Mouse (Mus musculus) inflammation-experienced regulatory T-cells, adult 6 months (primary cell): ENCODE measurements around the gene Akt2. TPM values are rescaled to one million over a fixed set of nuclear protein-coding genes. Genes with fewer than 3 reads are reported as not detected.
"Not testable (repeated sequence)": the region's sequence is repeated elsewhere in the genome, so short reads cannot be mapped to it uniquely, and the experiment has no call there.

Source experiments
- ATAC-seq: one replicate; pipeline ENCODE4 v1.8.0; 2017
- polyA plus RNA-seq, 3 experiments: library from polyadenylated mRNA; unstranded; fragments of 100-300 nt; shearing (Covaris generic); gene quantifications; one replicate each; pipeline ENCODE4 v1.2.1; 2017

The Akt2 gene
- polyA plus RNA-seq, 3 experiments from 2014 or later: 41.6 to 51.3 (median 43.1) TPM

DNA sequence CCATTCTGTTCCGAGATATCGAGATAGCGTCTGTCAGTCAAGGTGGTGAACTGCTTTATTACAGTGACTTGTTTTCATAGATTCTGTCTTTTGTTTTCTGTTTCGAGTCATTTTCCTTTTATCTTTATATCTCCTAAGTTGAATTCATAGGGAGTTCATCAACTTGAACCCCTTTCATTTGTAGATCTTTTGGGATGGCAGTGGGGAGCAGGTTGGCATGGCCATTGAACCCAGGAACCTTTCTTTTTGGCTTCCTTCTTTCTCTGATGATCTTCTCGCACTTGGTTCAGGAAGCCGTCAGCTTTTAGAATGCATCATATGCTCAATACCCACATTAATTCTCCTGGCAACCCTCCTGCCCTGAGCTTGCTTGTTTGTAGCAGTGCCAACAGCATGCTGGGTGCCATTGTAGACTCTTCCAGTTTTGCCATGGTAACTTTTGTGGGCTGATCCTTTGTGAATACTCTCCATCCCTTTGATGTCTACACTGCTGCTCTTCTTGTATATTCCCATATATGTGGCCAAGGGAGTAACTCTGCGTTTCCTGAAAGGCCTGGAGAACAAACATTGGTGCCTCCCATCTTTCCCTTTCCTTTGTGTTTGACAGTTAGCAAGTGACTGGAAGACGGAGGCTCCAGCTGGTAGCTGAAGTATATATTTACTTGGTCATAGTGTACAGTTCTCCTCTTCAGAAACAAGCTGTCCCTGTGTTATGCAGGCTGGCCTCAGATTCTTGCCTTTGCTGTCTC, 22.6 kb downstream of the Akt2 start:
- no peak for ATAC-seq

GRCm38 (mm10) chr7:27621028-27621427, 29.7 kb downstream of the Akt2 start:
- no peak for ATAC-seq

DNA sequence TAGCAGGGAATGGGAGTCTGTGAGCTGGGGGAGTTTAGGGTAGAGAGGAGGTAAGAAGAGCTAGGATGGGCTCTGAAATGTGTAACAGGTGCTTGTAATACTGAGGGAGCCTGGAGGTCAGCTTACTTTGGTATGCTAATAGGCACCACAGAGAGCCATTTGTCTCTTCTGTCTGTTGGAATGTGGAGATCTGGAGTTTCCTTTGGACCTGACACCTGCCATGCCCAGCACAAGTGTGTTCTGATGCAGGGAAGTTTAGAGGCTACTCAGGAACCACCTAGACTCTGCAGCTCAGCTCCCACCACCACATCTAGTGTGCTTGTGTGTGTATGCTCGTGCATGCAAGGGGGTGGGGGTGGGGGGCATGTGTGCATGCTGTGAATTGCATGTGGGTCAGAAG, 30.9 kb downstream of the Akt2 start:
- no peak for ATAC-seq

DNA sequence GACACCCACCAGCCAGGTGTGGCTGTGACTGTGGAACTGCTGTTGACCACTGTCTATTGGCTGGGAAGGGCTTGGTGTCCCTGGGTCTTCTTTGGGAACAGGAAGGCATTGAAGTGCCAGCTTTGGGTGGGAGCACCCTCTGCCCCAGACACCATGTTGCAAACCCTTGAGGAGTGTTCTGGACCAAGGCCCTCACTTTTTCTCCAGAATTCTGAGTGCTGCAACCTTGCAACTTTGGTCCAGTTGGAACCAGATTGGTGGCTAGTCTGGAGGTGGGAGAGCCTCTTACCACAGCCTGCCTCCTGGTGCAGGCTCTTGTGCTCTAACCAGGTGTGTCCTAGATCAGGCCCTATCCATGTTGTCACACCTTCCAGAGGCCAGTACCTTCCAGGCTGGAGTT, 33.6 kb downstream of the Akt2 start:
- ATAC-seq: no peak

- no peak for ATAC-seq
Measured at GRCm38 (mm10) chr7:27627707-27628106, 36.4 kb downstream of the Akt2 start.

- no peak for ATAC-seq
Measured at GRCm38 (mm10) chr7:27628190-27628589, 36.8 kb downstream of the Akt2 start.

DNA sequence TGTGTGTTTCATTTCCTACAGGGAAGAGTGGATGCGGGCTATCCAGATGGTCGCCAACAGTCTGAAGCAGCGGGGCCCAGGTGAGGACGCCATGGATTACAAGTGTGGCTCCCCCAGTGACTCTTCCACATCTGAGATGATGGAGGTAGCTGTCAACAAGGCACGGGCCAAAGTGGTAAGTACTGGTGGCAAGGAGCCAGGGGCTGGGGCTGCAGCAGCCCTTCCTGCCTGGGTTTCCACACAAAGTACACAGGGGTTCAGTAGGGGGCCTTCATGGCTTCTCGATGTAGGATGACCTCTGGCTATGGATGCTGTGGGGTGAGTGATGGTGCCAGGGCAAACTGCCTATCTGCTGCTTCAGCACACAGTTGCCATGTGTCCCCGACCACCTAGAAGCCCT, 37.5 kb downstream of the Akt2 start:
- not testable (repeated sequence) for ATAC-seq

GRCm38 (mm10) chr7:27631439-27631838, 40.1 kb downstream of the Akt2 start:
- no peak for ATAC-seq

DNA sequence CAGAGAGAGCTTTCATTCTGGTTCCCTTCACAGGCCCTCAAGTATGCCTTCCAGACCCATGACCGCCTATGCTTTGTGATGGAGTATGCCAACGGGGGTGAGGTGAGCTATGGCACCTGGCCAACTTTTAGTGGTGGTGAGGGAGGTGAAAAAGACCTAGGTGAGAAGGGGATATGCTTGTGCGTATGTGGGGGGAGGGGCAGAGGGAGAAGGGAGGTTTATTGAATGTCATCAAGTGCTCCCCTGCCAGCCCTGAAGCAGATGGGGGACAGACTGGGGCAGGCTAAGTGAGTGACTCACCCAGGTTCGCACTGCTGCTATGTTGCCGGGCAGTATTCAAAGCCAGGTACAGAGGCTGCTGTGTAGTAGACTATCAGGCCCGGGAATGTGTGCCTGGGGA, 41.8 kb downstream of the Akt2 start:
- no peak for ATAC-seq

GRCm38 (mm10) chr7:27634691-27635090, 43.3 kb downstream of the Akt2 start:
- no peak for ATAC-seq

- not testable (repeated sequence) for ATAC-seq
Measured at GRCm38 (mm10) chr7:27635094-27635493, 43.7 kb downstream of the Akt2 start.

GRCm38 (mm10) chr7:27644471-27644870, 53.1 kb downstream of the Akt2 start:
- no peak for ATAC-seq

- no peak for ATAC-seq
Measured at GRCm38 (mm10) chr7:27646516-27646915, 55.2 kb downstream of the Akt2 start.

DNA sequence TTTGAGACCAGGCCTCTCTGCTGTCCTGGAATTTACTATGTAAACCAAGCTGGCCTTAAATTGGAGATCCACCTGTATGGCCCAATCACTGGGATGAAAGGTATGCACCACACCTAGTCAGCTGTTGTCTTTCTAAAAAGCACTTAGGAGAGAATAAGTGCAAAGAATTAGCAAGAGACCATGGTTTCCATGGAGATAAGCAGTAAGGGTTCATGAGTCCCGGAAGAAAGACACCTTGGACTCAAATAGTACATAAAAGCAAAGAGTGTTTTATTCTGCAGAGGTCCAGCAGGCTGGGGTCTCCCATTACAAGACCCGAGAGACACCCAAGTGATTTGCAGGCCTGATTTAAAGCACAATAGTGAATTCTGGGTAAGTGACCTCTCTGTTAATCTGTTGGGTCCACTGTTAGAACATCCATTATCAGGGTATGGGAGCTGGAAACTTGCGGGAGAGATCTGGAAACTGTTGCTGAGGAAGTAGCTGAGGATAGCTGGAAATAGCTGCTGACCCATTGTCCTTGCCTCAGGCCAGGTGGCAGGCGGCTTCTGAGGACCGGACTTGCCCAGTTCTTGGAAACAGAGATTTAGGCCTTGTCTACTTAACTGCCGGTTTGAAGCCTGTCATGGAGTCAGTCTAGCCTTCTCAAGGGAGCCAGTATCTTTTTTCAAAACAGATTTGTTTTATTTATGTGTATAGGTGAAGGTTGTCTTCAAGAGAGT, 56.1 kb downstream of the Akt2 start:
- ATAC-seq: no peak

DNA sequence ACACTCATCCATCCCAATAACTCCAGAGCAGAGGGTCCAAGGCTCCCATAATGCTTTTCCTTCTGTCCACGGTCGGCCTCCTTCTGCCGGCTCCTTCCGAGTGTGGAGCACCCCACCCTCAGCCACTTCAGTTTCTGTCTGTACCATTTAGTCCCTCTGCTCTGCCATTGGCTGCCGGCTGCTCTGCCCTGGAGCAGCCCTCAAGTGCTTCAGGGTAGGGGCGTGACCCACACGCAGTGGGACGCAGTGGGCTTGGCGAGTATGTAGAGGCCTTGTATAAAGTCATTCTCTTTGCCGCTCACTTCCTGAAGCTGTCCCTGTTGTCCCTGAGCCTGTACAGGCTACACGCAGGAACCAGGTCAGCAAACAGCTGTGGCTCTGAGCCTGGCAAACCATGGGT, 58.4 kb downstream of the Akt2 start:
- ATAC-seq: no peak

- ATAC-seq: peak; percentile 76
Measured at GRCm38 (mm10) chr7:27650949-27651348, 59.6 kb downstream of the Akt2 start.

DNA sequence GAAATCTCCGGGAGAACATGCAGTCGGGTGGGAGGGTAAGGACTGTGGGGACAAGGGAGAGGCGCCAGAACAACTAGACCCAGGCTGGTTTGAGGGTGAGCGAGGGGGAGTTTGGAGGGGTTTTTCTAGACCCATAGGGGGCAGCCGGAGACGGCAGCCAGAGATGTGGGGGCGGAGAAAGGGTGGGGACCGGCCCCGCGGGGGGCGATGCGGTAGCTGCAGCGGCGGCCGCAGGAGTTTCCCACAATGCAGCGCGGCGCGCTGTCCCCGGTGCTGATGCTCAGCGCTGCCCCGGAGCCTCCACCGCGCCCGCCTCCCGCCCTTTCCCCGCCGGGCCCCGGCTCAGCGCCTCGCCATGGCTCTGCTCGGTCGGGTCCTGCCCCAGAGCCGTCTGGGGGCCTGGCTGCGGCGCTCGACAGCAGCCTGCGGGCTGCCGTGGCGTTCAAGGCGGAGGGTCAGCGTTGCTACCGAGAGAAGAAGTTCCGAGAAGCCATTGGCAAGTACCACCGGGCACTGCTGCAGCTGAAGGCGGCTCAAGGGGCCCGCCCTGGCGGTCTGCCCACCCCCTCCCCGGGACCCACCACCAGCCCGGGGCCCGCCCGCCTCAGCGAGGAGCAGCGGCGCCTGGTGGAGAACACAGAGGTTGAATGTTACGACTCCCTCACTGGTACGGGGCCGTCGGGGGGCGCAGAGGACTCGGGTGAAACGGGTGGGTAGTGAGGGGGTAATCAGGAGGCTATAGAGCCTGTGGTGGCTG, 62.5 kb downstream of the Akt2 start, which contains the start of gene Ttc9b:
Gene Ttc9b, plus strand, starts transcription at position 235 of the 757 bp plus-strand sequence.
- ATAC-seq: no peak

DNA sequence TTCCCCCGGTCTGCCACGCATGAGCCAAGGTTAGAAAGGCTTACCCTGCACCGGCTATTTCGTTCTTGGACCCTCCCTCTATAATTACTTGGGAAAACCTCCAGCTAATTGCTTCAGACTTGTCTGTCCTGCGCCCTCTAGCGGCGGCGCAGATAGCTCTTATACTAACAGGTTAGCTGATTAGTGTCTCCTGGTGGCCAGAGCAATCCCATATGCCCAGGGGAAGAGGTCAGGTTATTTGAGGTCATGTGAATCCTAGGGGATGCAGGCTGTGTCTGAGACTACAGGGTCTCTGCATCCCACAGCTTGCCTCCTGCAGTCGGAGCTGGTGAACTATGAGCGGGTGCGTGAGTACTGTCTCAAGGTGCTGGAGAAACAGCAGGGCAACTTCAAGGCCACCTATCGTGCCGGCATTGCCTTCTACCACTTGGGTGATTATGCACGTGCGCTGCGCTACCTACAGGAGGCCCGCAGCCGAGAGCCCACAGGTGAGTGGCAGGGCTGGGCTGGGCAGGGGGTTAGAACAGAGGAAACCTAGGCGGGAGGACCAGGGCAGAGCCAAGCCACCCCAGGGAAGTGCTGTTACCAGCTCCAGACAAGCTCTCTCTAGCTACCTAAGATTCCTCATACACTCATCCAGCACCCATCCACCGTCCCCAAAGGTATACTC, 63.4 kb downstream of the Akt2 start:
- ATAC-seq: no peak

GRCm38 (mm10) chr7:27655545-27655944, 64.2 kb downstream of the Akt2 start:
- no peak for ATAC-seq

DNA sequence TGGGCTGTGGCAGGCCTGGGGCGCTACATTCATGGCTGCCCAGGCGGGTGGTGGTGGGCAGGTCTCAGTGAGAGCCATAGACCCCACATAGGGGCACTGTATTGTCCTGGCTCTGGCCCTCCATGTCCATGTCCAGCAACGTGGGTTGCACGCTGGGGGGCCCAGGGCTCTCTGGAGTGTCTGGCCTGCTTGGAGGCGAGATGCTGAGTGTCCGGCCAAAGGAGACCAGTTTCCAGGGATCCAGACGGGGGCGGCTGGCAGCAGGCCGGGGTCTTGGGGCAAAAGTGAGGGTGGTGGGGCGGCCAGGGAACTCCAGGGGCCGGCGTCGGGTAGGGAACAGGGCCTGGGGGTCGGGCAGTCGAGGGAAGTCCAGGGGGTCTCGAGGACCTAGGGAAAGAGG, 65.2 kb downstream of the Akt2 start:
- no peak for ATAC-seq

DNA sequence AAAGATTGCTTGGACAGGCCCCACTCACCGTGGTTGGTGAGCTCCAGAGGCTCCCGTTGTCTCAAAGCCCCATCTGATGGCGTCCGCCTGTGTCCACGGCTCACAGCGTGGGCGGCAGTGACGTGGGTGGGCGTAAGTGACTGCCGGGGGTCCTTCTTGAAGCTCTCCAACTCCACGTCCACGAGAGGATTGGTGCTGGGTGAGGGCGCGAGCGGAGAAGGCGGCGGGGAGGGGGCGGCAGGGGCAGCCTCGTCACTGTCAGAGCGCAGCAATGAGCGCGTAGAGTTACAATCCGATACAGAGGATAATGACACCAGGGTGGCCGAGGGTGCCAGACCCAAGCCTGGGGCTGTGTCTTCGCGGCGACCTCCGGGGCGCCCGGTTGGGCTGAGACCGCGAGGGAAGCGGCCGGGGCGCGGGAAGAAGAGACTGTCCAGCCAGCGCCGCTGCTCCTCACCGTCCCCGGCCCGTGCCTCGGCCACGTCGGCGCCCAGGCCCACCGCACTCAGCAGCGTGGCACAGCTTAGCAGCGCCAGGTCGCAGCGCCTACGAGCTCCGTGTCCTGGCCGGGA, 66.6 kb downstream of the Akt2 start:
- ATAC-seq: no peak
